Mouse (Mus musculus) embryonic facial prominence, embryonic 15.5 days (tissue): Measurements from ENCODE around the gene Acer1. TPM values are rescaled to one million over a fixed set of nuclear protein-coding genes. Genes with fewer than 3 reads are reported as not detected.
"Not testable (repeated sequence)": the region's sequence is repeated elsewhere in the genome, so short reads cannot be mapped to it uniquely, and the experiment has no call there.

Experiments
- ATAC-seq: fragments of 200-750 bp; cut with Nextera tagmentation; 2 replicates; pipeline ENCODE4 v1.8.0; 2017; ENCODE audit warnings: low read depth, moderate TSS enrichment; ENCODE audit not compliant: insufficient number of reproducible peaks, low FRiP score, low TSS enrichment
- H3K27ac ChIP-seq: fragments of 300-500 bp; sonication (generic); replicated peaks from 2 replicates; pipeline ENCODE4 v1.5.1; 2015; ENCODE audit warnings: mild to moderate bottlenecking, inconsistent platforms
- H3K27me3 ChIP-seq: fragments of 300-500 bp; sonication (generic); 2 replicates; pipeline ENCODE4 v1.6.1; 2015; ENCODE audit warnings: inconsistent platforms
- H3K36me3 ChIP-seq: fragments of 300-500 bp; sonication (generic); 2 replicates; pipeline ENCODE4 v1.6.1; 2015; ENCODE audit warnings: mild to moderate bottlenecking, inconsistent platforms
- H3K4me1 ChIP-seq: fragments of 300-500 bp; sonication (generic); 2 replicates; pipeline ENCODE4 v1.6.1; 2015; ENCODE audit warnings: inconsistent platforms
- H3K4me2 ChIP-seq: fragments of 300-500 bp; sonication (generic); replicated peaks from 2 replicates; pipeline ENCODE4 v1.6.1; 2015; ENCODE audit warnings: mild to moderate bottlenecking, inconsistent platforms
- H3K4me3 ChIP-seq: fragments of 300-500 bp; sonication (generic); replicated peaks from 2 replicates; pipeline ENCODE4 v1.5.1; 2015; ENCODE audit warnings: mild to moderate bottlenecking, inconsistent platforms
- H3K9ac ChIP-seq: fragments of 300-500 bp; sonication (generic); 2 replicates; pipeline ENCODE4 v1.6.1; 2015; ENCODE audit warnings: inconsistent platforms
- H3K9me3 ChIP-seq: fragments of 300-500 bp; sonication (generic); replicated peaks from 2 replicates; pipeline ENCODE4 v1.6.1; 2016; ENCODE audit warnings: inconsistent platforms
- WGBS: fragments of 180-500 bp; shearing (Covaris S2); methylation state at CpG from one replicate; pipeline ENCODE4 v1.1.7; 2015; 5-methylcytosine and 5-hydroxymethylcytosine counted together
- polyA plus RNA-seq: library from polyadenylated mRNA; unstranded; fragments of >200 nt; fragmentation: Nextera tagmentation; extraction: Ambion mirVana; gene quantifications from 2 replicates; pipeline ENCODE4 v1.2.1, GENCODE M21; 2015

Acer1 gene
- polyA plus RNA-seq, 1 experiment from 2014 or later = 10.4 TPM

DNA sequence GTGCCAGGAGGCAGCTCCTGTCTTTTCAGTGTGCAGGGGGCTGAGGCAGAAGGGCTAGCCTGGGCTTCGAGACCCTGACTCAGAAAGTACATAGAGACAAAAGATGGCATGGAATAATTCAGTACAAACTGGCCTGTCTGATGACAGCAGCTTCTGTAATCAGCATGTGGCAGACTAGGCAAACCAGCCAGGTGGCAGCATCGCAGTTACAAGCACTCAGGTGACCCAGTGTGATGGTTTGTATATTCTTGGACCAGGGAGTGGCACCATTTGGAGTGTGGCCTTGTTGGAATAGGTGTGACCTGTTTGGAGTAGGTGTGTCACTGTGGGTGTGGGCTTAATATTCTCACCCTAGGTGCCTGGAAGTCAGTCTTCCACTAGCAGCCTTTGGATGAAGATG, 72.2 kb downstream of the Acer1 start:
- H3K9me3 ChIP-seq, H3K9ac ChIP-seq, H3K27ac ChIP-seq, H3K4me2 ChIP-seq, ATAC-seq, H3K4me1 ChIP-seq, H3K4me3 ChIP-seq, H3K27me3 ChIP-seq: not testable (repeated sequence)
- peaks cover 59% of the 10 kb centered on the region for H3K36me3 ChIP-seq
- WGBS = 85% methylated on average over 2 of the region's 2 CpGs

DNA sequence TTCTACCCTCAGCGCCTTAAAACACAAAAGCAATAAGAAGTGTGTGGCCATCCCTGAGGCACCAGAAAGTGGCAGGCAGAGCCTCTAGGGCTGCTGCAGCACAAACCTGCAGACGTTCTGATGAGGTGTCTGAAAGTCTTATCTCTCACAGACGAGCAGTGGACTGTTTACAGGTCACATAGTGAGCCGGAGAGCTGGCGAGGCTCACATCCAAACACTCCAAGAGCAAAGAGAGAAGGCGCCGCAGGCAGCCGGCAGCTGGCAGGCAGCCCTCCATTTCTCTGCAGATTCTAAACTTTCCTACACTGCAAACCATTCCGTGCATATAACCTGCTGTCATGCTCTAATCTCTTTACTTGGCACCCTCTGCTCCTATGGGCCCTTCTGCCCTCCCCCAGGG, 74.0 kb downstream of the Acer1 start:
- no peak overlapping the region for H3K9ac ChIP-seq
- WGBS = 64% methylated on average over 9 of the region's 9 CpGs
- no peaks in the 10 kb centered on the region for H3K9me3 ChIP-seq
- H3K4me3 ChIP-seq = no peak overlapping the region
- H3K36me3 ChIP-seq = peaks cover 60% of the 10 kb centered on the region
- 0 out of 2 replicates have a peak overlapping the region, but pooled peaks have one; percentile 44 for H3K27ac ChIP-seq
- no peak overlapping the region for H3K4me2 ChIP-seq
- no peaks in the 10 kb centered on the region for H3K27me3 ChIP-seq
- ATAC-seq = no peak
- peaks cover 6% of the 10 kb centered on the region; the same call in 1 of the 2 replicates for H3K4me1 ChIP-seq

DNA sequence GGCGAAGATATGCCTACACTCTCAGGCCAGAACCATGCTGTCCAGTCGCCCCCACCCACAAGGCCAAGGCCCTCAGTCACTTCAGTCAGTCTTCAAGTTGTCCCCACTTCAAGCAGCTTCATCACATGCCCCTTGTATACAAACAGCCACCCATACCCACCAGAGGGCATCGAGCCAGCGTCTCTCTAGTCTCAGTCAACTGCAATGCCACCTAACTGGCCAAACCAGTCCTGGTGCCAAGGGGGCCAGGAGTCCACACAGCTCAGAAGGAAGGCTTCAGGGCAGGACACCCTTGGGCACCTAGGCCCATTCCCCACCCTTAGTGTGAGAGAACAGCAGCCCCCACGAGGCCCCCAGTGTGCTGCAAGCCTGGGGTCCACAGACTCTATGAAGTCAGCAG, 74.8 kb downstream of the Acer1 start:
- no peak overlapping the region for H3K4me2 ChIP-seq
- H3K27ac ChIP-seq = peak overlapping the region; percentile 44; the same call in 1 of the 2 replicates
- peaks cover 65% of the 10 kb centered on the region for H3K36me3 ChIP-seq
- no peak overlapping the region for H3K4me3 ChIP-seq
- ATAC-seq = 0 out of 2 replicates have a peak, but pooled peaks have one; percentile 39
- 70% methylated on average over 5 of the region's 5 CpGs for WGBS
- peaks cover 6% of the 10 kb centered on the region; the same call in 1 of the 2 replicates for H3K4me1 ChIP-seq
- H3K27me3 ChIP-seq = no peaks in the 10 kb centered on the region
- H3K9me3 ChIP-seq = no peaks in the 10 kb centered on the region
- no peak overlapping the region for H3K9ac ChIP-seq

DNA sequence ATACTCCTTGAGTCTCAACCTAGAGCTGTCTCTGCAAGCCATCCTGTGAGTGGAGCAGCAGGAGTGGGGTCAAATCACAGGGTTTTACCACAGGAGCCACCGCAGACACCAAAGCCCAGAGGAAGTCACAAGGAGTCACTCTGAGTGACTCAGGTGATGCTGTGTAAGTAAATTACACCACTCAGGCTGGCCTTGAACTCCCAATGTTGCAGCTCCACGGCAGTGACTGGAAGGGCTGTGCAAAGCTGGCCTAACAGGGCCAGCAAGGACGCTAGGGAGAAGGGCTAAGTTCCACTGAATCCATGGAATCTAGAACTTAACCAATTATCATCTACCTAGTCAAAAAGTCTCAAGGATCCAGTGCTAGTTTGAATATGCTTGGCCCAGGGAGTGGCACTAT, 75.8 kb downstream of the Acer1 start:
- H3K9me3 ChIP-seq = no peaks in the 10 kb centered on the region
- H3K27me3 ChIP-seq = no peaks in the 10 kb centered on the region
- H3K36me3 ChIP-seq = peaks cover 74% of the 10 kb centered on the region
- H3K27ac ChIP-seq = no peak overlapping the region
- no peak for ATAC-seq
- H3K4me2 ChIP-seq = no peak overlapping the region
- no peak overlapping the region for H3K4me3 ChIP-seq
- H3K9ac ChIP-seq = no peak overlapping the region
- peaks cover 6% of the 10 kb centered on the region; the same call in 1 of the 2 replicates for H3K4me1 ChIP-seq
- 85% methylated on average over 3 of the region's 3 CpGs for WGBS

Other genes starting within 250 kb of the Acer1 start
- gene Nrtn, start 224.6 kb downstream of the Acer1 start, polyA plus RNA-seq = 24.6 and 29.5 TPM in 2 replicates
- gene Dus3l, start 217.4 kb downstream of the Acer1 start, polyA plus RNA-seq = 44.4 and 47.8 TPM in 2 replicates
- gene Prr22, start 211.9 kb downstream of the Acer1 start, polyA plus RNA-seq = 0.49 and 1.2 TPM in 2 replicates
- gene Rfx2, start 151.1 kb downstream of the Acer1 start, polyA plus RNA-seq = 7.5 and 9.9 TPM in 2 replicates
- 0.16 TPM in 1 of 2 replicates, not detected in the other for gene Acsbg2, start 107.7 kb downstream of the Acer1 start, polyA plus RNA-seq
- 0.27 and 0.29 TPM in 2 replicates for gene 1700061G19Rik, start 106.6 kb downstream of the Acer1 start, polyA plus RNA-seq
- gene Mllt1, start 46.7 kb downstream of the Acer1 start, polyA plus RNA-seq = 53.9 and 56.9 TPM in 2 replicates
- gene Clpp, start 8.2 kb upstream of the Acer1 start, polyA plus RNA-seq = 136 and 139 TPM in 2 replicates
- 34.9 and 42.3 TPM in 2 replicates for gene Alkbh7, start 15.2 kb upstream of the Acer1 start, polyA plus RNA-seq
- gene Pspn, start 17.9 kb upstream of the Acer1 start, polyA plus RNA-seq = not detected in 2 replicates
- gene Gtf2f1, start 29.2 kb upstream of the Acer1 start, polyA plus RNA-seq = 64.3 and 68.2 TPM in 2 replicates
- 0.56 and 0.60 TPM in 2 replicates for gene Gm17949, start 29.3 kb upstream of the Acer1 start, polyA plus RNA-seq
- 40.7 and 41.4 TPM in 2 replicates for gene Khsrp, start 49.4 kb upstream of the Acer1 start, polyA plus RNA-seq
- not detected in 2 replicates for gene Slc25a41, start 59.5 kb upstream of the Acer1 start, polyA plus RNA-seq
- gene Crb3, start 77.0 kb upstream of the Acer1 start, polyA plus RNA-seq = 13.0 and 14.6 TPM in 2 replicates
- 6.7 and 8.2 TPM in 2 replicates for gene Slc25a23, start 77.7 kb upstream of the Acer1 start, polyA plus RNA-seq
- 2.6 and 4.9 TPM in 2 replicates for gene Dennd1c, start 96.4 kb upstream of the Acer1 start, polyA plus RNA-seq
- gene Tubb4a, start 105.7 kb upstream of the Acer1 start, polyA plus RNA-seq = 6.7 and 9.7 TPM in 2 replicates
- 5.8 and 6.0 TPM in 2 replicates for gene Tnfsf9, start 123.2 kb upstream of the Acer1 start, polyA plus RNA-seq
- not detected in 2 replicates for gene Cd70, start 167.7 kb upstream of the Acer1 start, polyA plus RNA-seq
- gene Tnfsf14, start 212.1 kb upstream of the Acer1 start, polyA plus RNA-seq = 0.28 TPM in 1 of 2 replicates, not detected in the other
- 1.0 and 1.8 TPM in 2 replicates for gene C3, start 246.0 kb upstream of the Acer1 start, polyA plus RNA-seq